In the genomic region with DNA sequence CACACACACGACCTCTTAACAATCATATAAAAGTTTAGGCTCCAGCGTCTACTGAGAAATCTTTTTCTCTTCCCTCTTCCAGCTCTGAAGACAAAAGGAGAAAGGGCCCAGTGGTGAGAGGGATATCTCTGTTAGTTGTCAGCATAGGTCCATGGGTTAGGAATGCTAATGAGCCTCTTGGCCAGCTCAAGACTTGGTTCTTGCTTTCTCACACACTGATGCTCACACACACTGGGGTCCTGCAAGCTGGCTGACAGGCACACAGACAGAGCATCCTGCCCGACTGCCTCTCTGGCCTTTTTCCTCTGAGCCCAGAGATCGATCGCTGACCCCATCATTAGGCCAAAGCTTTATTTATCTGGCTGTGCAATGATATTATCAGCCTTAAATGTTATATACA, we compare ENCODE assay signal across 14 mouse cellular contexts. TPM values are rescaled to one million over a fixed set of nuclear protein-coding genes. Genes with fewer than 3 reads are reported as not detected.
A peak's percentile ranks its signal among the peaks of the same experiment; 100 is the strongest.
DNase-seq lines count a peak whose midpoint lies in the region; ATAC-seq and TF ChIP-seq lines count a peak whose summit lies in the region.
"Had no signal": no experiment of that assay in that cellular context is flagged by ENCODE, and none has a peak within 500 bp of the region (broad histone marks: within the 10 kb centered on the region; RNA-seq: fewer than 3 reads in every experiment).

No protein-coding gene starts in this region.

- 11% methylated on average over 5 of the region's 5 CpGs for WGBS in embryonic facial prominence, embryonic 12.5 days
- 7% methylated on average over 5 of the region's 5 CpGs for whole genome bisulfite sequencing in hindbrain, embryonic 13.5 days
- 18% methylated on average over 5 of the region's 5 CpGs for whole genome bisulfite sequencing in midbrain, postnatal 0 days

- no peak for TF ChIP-seq POLR2A in brain, embryonic 14.5 days (IDR thresholded peaks at IDR 0.05; ENCODE audit: borderline replicate concordance, extremely low read depth, insufficient read depth, insufficient read length, poor library complexity, severe bottlenecking)

- H3K4me3 ChIP-seq in embryonic facial prominence, embryonic 12.5 days, result no peak overlapping the region
- no peak overlapping the region for H3K4me3 ChIP-seq in hindbrain, embryonic 13.5 days
- no peak overlapping the region for H3K4me3 ChIP-seq in midbrain, postnatal 0 days (ENCODE audit: low read depth, low read length)
- H3K4me3 ChIP-seq: erythroblast, embryonic 14.5 days; liver, embryonic 12.5 days; myocyte had no signal

- no peaks in the 10 kb centered on the region for H3K36me3 ChIP-seq in embryonic facial prominence, embryonic 12.5 days
- peaks cover 8% of the 10 kb centered on the region; the same call in 1 of the 2 replicates for H3K36me3 ChIP-seq in hindbrain, embryonic 13.5 days
- no peaks in the 10 kb centered on the region for H3K36me3 ChIP-seq in midbrain, postnatal 0 days (ENCODE audit: insufficient read depth, low read length)
- H3K36me3 ChIP-seq: liver, embryonic 12.5 days had no signal

- TF ChIP-seq CTCF in brain, embryonic 14.5 days (IDR thresholded peaks at IDR 0.05; ENCODE audit: borderline replicate concordance, extremely low read depth, insufficient read depth, insufficient read length), result no peak
- TF ChIP-seq CTCF in midbrain, postnatal 0 days (IDR thresholded peaks at IDR 0.05), result no peak

- H3K9ac ChIP-seq in embryonic facial prominence, embryonic 12.5 days, result no peak overlapping the region
- peak overlapping the region; percentile 56; the same call in 1 of the 2 replicates for H3K9ac ChIP-seq in hindbrain, embryonic 13.5 days
- no peak overlapping the region for H3K9ac ChIP-seq in midbrain, postnatal 0 days (replicated peaks; ENCODE audit: low read length, poor library complexity, severe bottlenecking)
- H3K9ac ChIP-seq: liver, embryonic 12.5 days had no signal

- no peak overlapping the region for H3K4me2 ChIP-seq in embryonic facial prominence, embryonic 12.5 days (replicated peaks)
- peak overlapping the region; percentile 77 for H3K4me2 ChIP-seq in hindbrain, embryonic 13.5 days
- H3K4me2 ChIP-seq in midbrain, postnatal 0 days (ENCODE audit: low read depth, low read length, poor library complexity, severe bottlenecking), result no peak overlapping the region
- H3K4me2 ChIP-seq: heart, embryonic 11.5 days; liver, embryonic 12.5 days had no signal

- H3K27me3 ChIP-seq in embryonic facial prominence, embryonic 12.5 days, result peaks cover 51% of the 10 kb centered on the region
- peaks cover 19% of the 10 kb centered on the region for H3K27me3 ChIP-seq in hindbrain, embryonic 13.5 days
- peaks cover 24% of the 10 kb centered on the region for H3K27me3 ChIP-seq in midbrain, postnatal 0 days (ENCODE audit: insufficient read depth, low read length)

- DNase-seq in brain, embryonic 14.5 days (ENCODE audit: low read depth), result peak; percentile 93
- peak; percentile 73 for DNase-seq in midbrain, postnatal 0 days (ENCODE audit: low spot score)
- DNase-seq in kidney, postnatal 14 days, result no peak
- DNase-seq in kidney, adult 8-10 months, result no peak
- no peak for DNase-seq in left cerebral cortex, adult 8-10 months (ENCODE audit: low spot score in 2 of 2)
- DNase-seq: cerebellum, adult 2 months; gastrocnemius, postnatal 14 days; kidney, postnatal 10 days had no signal

- H3K9me3 ChIP-seq in embryonic facial prominence, embryonic 12.5 days, result no peaks in the 10 kb centered on the region
- H3K9me3 ChIP-seq in hindbrain, embryonic 13.5 days, result no peaks in the 10 kb centered on the region
- H3K9me3 ChIP-seq in midbrain, postnatal 0 days (ENCODE audit: low read length), result no peaks in the 10 kb centered on the region
- H3K9me3 ChIP-seq: liver, embryonic 12.5 days had no signal

- peaks cover 33% of the 10 kb centered on the region; the same call in 1 of the 2 replicates for H3K4me1 ChIP-seq in embryonic facial prominence, embryonic 12.5 days
- H3K4me1 ChIP-seq in hindbrain, embryonic 13.5 days (replicated peaks), result peaks cover 83% of the 10 kb centered on the region
- H3K4me1 ChIP-seq in midbrain, postnatal 0 days (ENCODE audit: insufficient read depth, low read length), result 0 out of 2 replicates have a peak, but pooled peaks cover 4% of the 10 kb centered on the region
- H3K4me1 ChIP-seq: liver, embryonic 12.5 days had no signal

- H3K27ac ChIP-seq in embryonic facial prominence, embryonic 12.5 days, result 0 out of 2 replicates have a peak overlapping the region, but pooled peaks have one; percentile 47
- peak overlapping the region; percentile 90 for H3K27ac ChIP-seq in hindbrain, embryonic 13.5 days
- peak overlapping the region; percentile 26; the same call in 1 of the 2 replicates for H3K27ac ChIP-seq in midbrain, postnatal 0 days (ENCODE audit: low read depth, low read length)
- H3K27ac ChIP-seq: liver, embryonic 12.5 days had no signal

- ATAC-seq in embryonic facial prominence, embryonic 12.5 days (ENCODE audit: insufficient number of reproducible peaks, insufficient read depth, low FRiP score, low TSS enrichment), result no peak
- peak; percentile 46 for ATAC-seq in hindbrain, embryonic 13.5 days (ENCODE audit: low FRiP score)
- no peak for ATAC-seq in midbrain, postnatal 0 days (ENCODE audit: low FRiP score)
- ATAC-seq: liver, embryonic 12.5 days had no signal

RNA-seq across cellular contexts. Expression of gene Nr2f1, which starts 15.6 kb away (rescaled TPM):
- polyA plus RNA-seq in brain, embryonic 14.5 days (2012; rRNA removed), result 465 and 624 TPM in 2 replicates
- 46.5 and 49.0 TPM in 2 replicates for polyA plus RNA-seq in embryonic facial prominence, embryonic 12.5 days (2016; fragmentation: Nextera tagmentation; extraction: Ambion mirVana)
- polyA plus RNA-seq in hindbrain, embryonic 13.5 days (2015; fragmentation: Nextera tagmentation; extraction: Ambion mirVana), result 68.9 and 71.3 TPM in 2 replicates
- 163 and 184 TPM in 2 replicates for total RNA-seq in midbrain, postnatal 0 days (2014; rRNA removed)
- 46.4 and 55.5 TPM in 2 replicates for polyA plus RNA-seq in midbrain, postnatal 0 days (2015; fragmentation: Nextera tagmentation; extraction: Ambion mirVana)
- total RNA-seq in left cerebral cortex, adult 8-10 months (2022), result 100 to 1,000 TPM in 1 of 4 experiments, 10 to 100 TPM in 3; 92.7 to 104 (median 96.8) TPM
- polyA plus RNA-seq: erythroblast, embryonic 14.5 days had no signal

Comparison
In these comparisons a context has a peak if more than half of its experiments do, and no peak if none do; other contexts are left out.
1. DNase-seq: peak in brain, embryonic 14.5 days (single experiment) and midbrain, postnatal 0 days (single experiment); none in kidney, postnatal 14 days (single experiment), kidney, adult 8-10 months (0 of 2) and left cerebral cortex, adult 8-10 months (0 of 2).
2. H3K27ac ChIP-seq: peak in every context shown above with its lines; median percentile 90 in hindbrain, embryonic 13.5 days; 47 in embryonic facial prominence, embryonic 12.5 days; 26 in midbrain, postnatal 0 days.